Mouse (Mus musculus): ENCODE measurements around the gene Car8. TPM values are rescaled to one million over a fixed set of nuclear protein-coding genes. Genes with fewer than 3 reads are reported as not detected.
"Not testable (repeated sequence)": the region's sequence is repeated elsewhere in the genome, so short reads cannot be mapped to it uniquely, and the experiment has no call there.

Gene Car8
- polyA plus RNA-seq, 1 experiment: 2.1 TPM

DNA sequence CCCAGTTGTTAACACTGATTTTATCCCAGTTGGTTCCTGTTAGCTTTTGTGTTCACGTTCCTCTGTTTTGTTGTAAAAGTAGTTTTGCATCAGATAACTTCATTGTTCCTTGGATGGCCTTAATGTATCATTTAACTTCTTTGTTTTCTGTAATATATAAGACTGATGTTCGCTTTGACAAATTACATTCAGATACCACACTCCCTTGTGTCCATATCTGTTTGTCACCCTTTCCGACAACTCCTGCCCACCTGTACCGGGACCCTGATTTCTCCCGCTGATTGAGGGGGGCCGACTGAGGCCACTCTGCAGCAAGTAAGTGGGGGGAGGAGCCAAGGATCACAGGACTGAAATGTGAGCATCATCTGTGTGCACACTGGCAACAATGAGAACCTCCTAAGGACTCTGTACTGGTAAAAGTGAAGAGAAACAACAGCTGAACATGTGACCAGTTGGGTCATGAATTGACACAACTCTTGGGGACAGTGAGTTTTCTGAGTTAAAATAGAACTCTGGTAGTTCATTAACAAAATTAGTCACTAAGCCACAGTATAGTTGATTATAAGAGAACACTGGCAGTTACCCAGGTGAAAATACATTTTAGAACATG, 84.1 kb downstream of the Car8 start:
- Histone ChIP-seq H3K27me3 (replicated peaks; ENCODE audit: control insufficient read depth, insufficient read depth, low read length) (no peaks in the 10 kb centered on the region), H3K36me3 (ENCODE audit: control insufficient read depth, insufficient read depth, low read length) (no peaks in the 10 kb centered on the region), H3K4me3 (ENCODE audit: insufficient read depth, low read depth, low read length) (no peak overlapping the region), H3K4me1 (ENCODE audit: control insufficient read depth, insufficient read depth, low read length) (no peaks in the 10 kb centered on the region), H3K27ac (ENCODE audit: insufficient read depth, low read depth, low read length) (no peak overlapping the region)
- 64% methylated on average over 6 of the region's 6 CpGs for WGBS
- DNase-seq: peak; percentile 19
- no peak for TF ChIP-seq POLR2A (IDR thresholded peaks at IDR 0.05; ENCODE audit: low read depth, low read length)
- TF ChIP-seq CTCF (conservative IDR thresholded peaks at IDR 0.05; ENCODE audit: insufficient read depth, insufficient read length, low read depth, low read length): no peak

DNA sequence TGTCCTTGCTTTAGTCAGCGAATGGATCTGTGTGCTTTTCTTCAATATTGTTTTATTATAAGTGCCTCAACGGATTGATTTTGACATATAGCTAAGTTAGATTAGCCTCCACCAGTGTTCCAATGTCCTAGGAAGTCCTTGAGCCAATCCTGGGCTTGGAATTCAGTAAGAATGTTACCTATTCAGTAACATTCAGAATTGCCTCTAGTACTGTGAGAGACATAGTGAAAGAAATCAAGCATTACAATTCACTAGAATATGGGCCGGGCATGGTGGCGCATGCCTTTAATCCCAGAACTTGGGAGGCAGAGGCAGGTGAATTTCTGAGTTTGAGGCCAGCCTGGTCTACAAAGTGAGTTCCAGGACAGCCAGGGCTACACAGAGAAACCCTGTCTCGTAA, 84.9 kb downstream of the Car8 start:
- not testable (repeated sequence) for H3K36me3 ChIP-seq (ENCODE audit: control insufficient read depth, insufficient read depth, low read length)

DNA sequence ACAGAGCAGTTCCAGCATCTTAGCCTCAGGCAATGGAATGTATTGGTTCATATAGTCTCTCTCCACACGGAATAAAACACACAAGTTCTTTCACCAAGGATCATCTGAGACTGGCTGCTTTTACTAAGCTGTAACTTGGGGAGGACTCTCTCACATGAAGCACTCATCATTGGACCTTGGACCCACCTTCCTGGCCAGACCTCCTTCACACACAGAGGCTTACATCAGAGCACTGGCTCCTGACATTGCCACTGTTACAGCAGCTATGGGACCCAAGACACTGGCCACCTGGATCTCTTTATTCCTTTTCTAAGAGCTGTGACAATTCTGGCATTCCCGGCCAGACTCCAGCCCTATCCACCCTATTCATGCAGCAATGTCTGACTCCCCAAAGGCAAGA, 101.4 kb downstream of the Car8 start:
- Histone ChIP-seq H3K4me3 (ENCODE audit: insufficient read depth, low read depth, low read length) (no peak overlapping the region), H3K27me3 (replicated peaks; ENCODE audit: control insufficient read depth, insufficient read depth, low read length) (no peaks in the 10 kb centered on the region), H3K4me1 (ENCODE audit: control insufficient read depth, insufficient read depth, low read length) (no peaks in the 10 kb centered on the region), H3K36me3 (ENCODE audit: control insufficient read depth, insufficient read depth, low read length) (no peaks in the 10 kb centered on the region), H3K27ac (ENCODE audit: insufficient read depth, low read depth, low read length) (no peak overlapping the region)
- no peak for DNase-seq
- TF ChIP-seq CTCF (conservative IDR thresholded peaks at IDR 0.05; ENCODE audit: insufficient read depth, insufficient read length, low read depth, low read length) (no peak), POLR2A (IDR thresholded peaks at IDR 0.05; ENCODE audit: low read depth, low read length) (no peak)
- WGBS: 76% methylated on average over 2 of the region's 2 CpGs

More for the DNA sequence above, 84.9 kb downstream of the Car8 start:
- H3K27me3 ChIP-seq (replicated peaks; ENCODE audit: control insufficient read depth, insufficient read depth, low read length); H3K4me1 ChIP-seq (ENCODE audit: control insufficient read depth, insufficient read depth, low read length); H3K27ac ChIP-seq (ENCODE audit: insufficient read depth, low read depth, low read length); H3K4me3 ChIP-seq (ENCODE audit: insufficient read depth, low read depth, low read length); DNase-seq: not testable (repeated sequence)
- WGBS: 91% methylated on average over 5 of the region's 5 CpGs

DNA sequence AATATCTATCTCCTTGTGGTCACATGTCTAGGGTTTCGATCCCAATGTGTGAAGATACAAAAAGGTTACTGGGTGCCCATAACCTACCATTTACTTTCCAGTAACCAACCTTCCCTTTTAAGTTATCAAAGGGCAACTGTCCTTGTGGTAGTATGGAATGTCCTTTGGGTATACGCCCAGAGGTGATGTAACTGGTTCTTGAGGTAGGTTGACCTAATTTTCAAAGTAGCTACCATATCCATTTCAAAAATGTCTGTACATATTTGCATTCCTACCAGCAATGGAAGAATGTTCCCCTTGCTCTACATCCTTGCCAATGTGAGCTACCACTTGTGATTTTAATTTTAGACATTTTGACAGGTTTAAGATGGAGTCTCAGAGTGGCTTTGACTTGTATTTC, 106.8 kb downstream of the Car8 start:
- Histone ChIP-seq H3K4me3 (ENCODE audit: insufficient read depth, low read depth, low read length) (no peak overlapping the region), H3K36me3 (ENCODE audit: control insufficient read depth, insufficient read depth, low read length) (no peaks in the 10 kb centered on the region), H3K27ac (ENCODE audit: insufficient read depth, low read depth, low read length) (no peak overlapping the region), H3K4me1 (ENCODE audit: control insufficient read depth, insufficient read depth, low read length) (no peaks in the 10 kb centered on the region), H3K27me3 (replicated peaks; ENCODE audit: control insufficient read depth, insufficient read depth, low read length) (no peaks in the 10 kb centered on the region)
- no peak for TF ChIP-seq CTCF (conservative IDR thresholded peaks at IDR 0.05; ENCODE audit: insufficient read depth, insufficient read length, low read depth, low read length)
- no peak for TF ChIP-seq POLR2A (IDR thresholded peaks at IDR 0.05; ENCODE audit: low read depth, low read length)
- DNase-seq: no peak
- WGBS: 97% methylated on average over 2 of the region's 2 CpGs

DNA sequence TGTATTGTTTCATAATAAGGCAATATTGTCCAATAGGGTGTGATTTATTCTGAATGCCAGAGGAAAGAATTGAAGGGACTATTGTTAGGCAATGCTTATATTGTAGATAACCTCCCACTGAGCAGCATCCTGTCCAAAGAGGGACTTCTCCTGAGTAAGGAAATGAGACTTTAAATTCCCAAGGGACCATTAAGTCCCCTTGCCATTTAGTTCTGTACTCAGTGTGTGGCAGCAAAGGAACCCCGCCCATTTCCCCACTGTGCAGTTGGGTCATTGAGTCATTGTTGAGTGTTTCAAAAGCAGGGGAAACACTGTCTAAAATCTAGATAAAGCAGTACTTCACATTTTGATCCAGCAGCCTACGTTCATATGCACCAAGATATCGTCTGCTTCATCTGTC, 125.3 kb downstream of the Car8 start:
- Histone ChIP-seq H3K27ac (ENCODE audit: insufficient read depth, low read depth, low read length) (no peak overlapping the region), H3K36me3 (ENCODE audit: control insufficient read depth, insufficient read depth, low read length) (no peaks in the 10 kb centered on the region), H3K4me3 (ENCODE audit: insufficient read depth, low read depth, low read length) (no peak overlapping the region), H3K27me3 (replicated peaks; ENCODE audit: control insufficient read depth, insufficient read depth, low read length) (no peaks in the 10 kb centered on the region), H3K4me1 (ENCODE audit: control insufficient read depth, insufficient read depth, low read length) (no peaks in the 10 kb centered on the region)
- WGBS: 67% methylated on average over 3 of the region's 3 CpGs
- DNase-seq: peak; percentile 55
- no peak for TF ChIP-seq CTCF (conservative IDR thresholded peaks at IDR 0.05; ENCODE audit: insufficient read depth, insufficient read length, low read depth, low read length)

DNA sequence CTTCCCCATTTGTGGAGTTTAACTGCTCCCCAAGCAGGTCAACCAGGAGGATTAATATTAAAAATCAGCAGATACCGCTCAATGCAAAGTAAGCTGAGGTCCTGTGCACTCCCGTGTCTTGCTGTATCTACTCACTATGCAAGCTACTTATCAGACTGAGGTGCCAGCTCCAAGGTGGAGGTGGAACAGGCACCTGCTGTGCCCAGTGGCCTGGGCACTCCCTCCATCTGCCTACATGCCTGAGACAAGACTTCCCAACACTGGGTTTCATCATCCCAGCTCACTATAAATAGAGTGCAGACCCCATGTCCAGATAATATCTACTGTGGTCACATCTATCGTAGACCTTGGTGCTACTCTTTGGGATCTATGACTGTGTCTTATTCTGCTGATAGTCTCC, 127.0 kb downstream of the Car8 start:
- no peak overlapping the region for H3K27ac ChIP-seq (ENCODE audit: insufficient read depth, low read depth, low read length)
- no peak overlapping the region for H3K4me3 ChIP-seq (ENCODE audit: insufficient read depth, low read depth, low read length)
- 96% methylated on average over 3 of the region's 3 CpGs for WGBS
- DNase-seq: no peak
- no peaks in the 10 kb centered on the region for H3K4me1 ChIP-seq (ENCODE audit: control insufficient read depth, insufficient read depth, low read length)
- no peaks in the 10 kb centered on the region for H3K36me3 ChIP-seq (ENCODE audit: control insufficient read depth, insufficient read depth, low read length)
- TF ChIP-seq CTCF (conservative IDR thresholded peaks at IDR 0.05; ENCODE audit: insufficient read depth, insufficient read length, low read depth, low read length): no peak
- no peak for TF ChIP-seq POLR2A (IDR thresholded peaks at IDR 0.05; ENCODE audit: low read depth, low read length)
- H3K27me3 ChIP-seq (replicated peaks; ENCODE audit: control insufficient read depth, insufficient read depth, low read length): no peaks in the 10 kb centered on the region

DNA sequence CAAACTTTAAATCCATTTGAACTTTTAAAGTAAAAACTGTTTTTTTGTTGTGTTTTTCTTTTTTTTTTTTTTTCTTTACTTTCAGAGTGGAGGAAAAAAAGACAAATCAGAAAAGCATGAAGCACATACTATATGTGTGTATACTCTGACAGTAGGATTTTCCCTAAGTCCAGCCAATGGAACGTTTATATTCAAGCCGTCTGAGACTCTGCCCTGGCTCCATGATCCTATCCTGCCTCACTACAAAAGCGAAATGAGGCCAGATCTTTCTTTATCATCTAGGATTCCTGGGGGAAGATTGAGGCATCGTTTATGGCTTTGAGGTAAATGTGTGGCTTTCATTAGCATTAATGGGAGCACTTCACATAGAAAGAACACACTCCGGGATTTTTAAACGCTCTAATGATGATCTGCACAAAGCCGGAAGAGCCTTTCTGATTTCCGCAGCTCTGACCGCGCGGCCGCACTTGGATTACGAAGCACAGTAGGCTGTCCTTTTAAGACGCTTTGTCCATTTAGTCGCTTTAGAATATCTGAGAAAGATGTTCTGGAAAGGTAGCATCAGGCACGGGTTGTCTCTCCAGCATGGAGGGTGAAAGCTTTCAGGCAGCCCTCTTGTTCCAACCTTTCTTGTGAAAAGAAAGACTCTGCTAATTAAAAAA, 128.8 kb downstream of the Car8 start:
- no peaks in the 10 kb centered on the region for H3K27me3 ChIP-seq (replicated peaks; ENCODE audit: control insufficient read depth, insufficient read depth, low read length)
- H3K4me3 ChIP-seq (ENCODE audit: insufficient read depth, low read depth, low read length): no peak overlapping the region
- no peaks in the 10 kb centered on the region for H3K4me1 ChIP-seq (ENCODE audit: control insufficient read depth, insufficient read depth, low read length)
- DNase-seq: no peak
- TF ChIP-seq CTCF (conservative IDR thresholded peaks at IDR 0.05; ENCODE audit: insufficient read depth, insufficient read length, low read depth, low read length) (no peak), POLR2A (IDR thresholded peaks at IDR 0.05; ENCODE audit: low read depth, low read length) (no peak)
- 90% methylated on average over 16 of the region's 16 CpGs for WGBS
- no peaks in the 10 kb centered on the region for H3K36me3 ChIP-seq (ENCODE audit: control insufficient read depth, insufficient read depth, low read length)
- no peak overlapping the region for H3K27ac ChIP-seq (ENCODE audit: insufficient read depth, low read depth, low read length)
